Mouse (Mus musculus) kidney, adult 2 months (tissue): ENCODE results near the gene Vasn.

Experiments
- CTCF ChIP-seq: fragments of 200-500 bp; conservative IDR thresholded peaks from 2 replicates; pipeline ENCODE4 v1.5.1; 2011; ENCODE audit warnings: low read depth, mild to moderate bottlenecking, control low read depth, low read length, moderate library complexity, mixed read lengths; ENCODE audit not compliant: insufficient read depth, insufficient read length
- POLR2A ChIP-seq: fragments of 200-500 bp; IDR thresholded peaks from one replicate; pipeline ENCODE4 v1.6.1; 2011; ENCODE audit warnings: low read depth, low read length, control low read depth

DNA sequence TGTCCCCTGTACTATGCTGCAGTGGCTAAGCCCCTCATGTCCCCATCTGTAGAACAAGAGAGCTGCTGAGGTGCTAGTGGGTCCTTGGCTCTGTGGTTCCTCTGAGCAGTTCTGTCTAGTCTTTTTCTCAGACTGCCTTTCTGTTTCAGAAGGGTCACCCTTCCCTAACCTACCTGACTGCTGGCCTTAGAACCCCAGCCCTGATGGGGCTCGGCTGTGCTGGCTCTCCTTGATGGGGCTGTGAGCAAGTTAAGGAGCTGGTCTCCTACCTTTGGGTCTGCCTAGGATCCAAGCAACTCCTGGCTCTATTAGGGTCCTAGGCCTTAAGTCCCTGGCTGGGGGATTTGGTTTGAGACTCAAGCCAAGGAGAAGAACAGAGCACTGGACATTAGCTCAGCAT lies 24.4 kb upstream of the Vasn start:
- TF ChIP-seq CTCF, result no peak
- TF ChIP-seq POLR2A, result no peak
